Mouse (Mus musculus) lung, postnatal 0 days (tissue): ENCODE data around the gene Ebf3.

Experiments
- CTCF ChIP-seq: IDR thresholded peaks from 2 replicates; pipeline ENCODE4 v1.5.1; 2016; ENCODE audit warnings: antibody characterized with exemption, mild to moderate bottlenecking
- EP300 ChIP-seq: IDR thresholded peaks from 2 replicates; pipeline ENCODE4 v1.6.1; 2016; ENCODE audit warnings: antibody characterized with exemption, mild to moderate bottlenecking, control low read depth

DNA sequence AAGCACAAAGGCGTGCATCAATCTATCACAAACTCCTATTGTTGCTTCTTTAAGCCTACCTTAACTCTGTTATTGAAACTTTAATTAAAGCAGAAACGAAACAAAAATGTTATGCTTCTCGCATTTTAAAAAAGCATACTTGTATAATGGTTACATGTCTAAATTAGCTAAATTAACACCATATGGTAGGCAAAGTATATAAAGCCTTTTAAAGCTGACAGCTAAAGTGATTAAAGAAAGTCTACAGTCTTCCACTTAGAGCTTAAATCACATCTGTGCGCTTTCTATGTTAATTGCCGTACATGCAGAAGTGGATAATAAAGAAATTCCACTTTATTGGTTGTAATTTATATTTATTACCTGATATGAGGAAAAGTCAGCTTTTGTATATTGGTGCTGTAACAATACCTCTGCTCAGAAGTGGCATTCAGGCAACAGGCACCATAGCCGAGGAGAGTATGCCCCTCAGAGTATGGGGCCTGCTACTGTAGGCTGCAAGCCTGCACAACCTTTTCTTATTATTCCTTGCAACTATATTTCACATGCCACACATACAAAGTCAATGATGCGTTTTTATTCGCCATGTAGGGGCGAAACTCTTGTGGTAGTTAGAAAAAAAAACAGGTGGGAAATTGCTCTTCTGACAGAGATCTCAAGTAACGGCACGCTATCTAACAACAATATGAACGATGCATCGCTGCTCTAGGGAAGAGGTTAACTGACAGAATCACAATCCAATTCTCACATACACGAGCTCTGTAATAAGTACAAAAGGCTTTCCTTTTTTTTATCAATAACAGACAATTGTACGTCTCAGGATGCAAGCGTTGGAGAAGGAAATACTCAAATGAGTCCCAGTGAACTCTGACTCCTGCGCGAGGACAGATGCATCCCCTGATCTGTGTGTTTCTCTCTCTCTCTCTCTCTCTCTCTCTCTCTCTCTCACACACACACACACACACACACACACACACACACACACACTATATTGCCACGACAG lies 5.9 kb downstream of the Ebf3 start:
- peak; percentile 22 for TF ChIP-seq CTCF
- TF ChIP-seq EP300, result no peak
